In the genomic region with DNA sequence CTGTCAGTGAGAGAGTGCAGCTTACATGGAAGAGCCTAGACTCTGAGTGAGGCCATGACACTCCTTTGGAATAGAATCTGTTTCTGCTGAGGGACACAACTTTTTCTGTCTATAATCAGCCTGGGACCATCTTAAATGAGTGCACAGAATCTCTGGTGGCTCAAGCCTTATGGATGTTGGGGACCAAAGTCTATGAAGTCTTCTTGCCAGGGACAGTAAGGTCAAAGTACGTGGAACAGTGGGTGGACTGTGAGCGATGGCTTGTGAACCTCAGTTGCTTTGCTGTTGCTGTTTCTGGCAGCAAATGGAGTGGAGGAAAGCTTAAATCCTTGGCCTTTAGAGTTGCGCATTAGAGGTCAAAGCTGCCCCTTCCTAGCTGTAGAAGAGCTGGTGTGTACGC, we compare ENCODE assay signal across 25 mouse cellular contexts. TPM values are rescaled to one million over a fixed set of nuclear protein-coding genes. Genes with fewer than 3 reads are reported as not detected.
DNase-seq lines count a peak whose midpoint lies in the region; ATAC-seq lines count a peak whose summit lies in the region.
"Had no signal": no experiment of that assay in that cellular context is flagged by ENCODE, and none has a peak within 500 bp of the region (broad histone marks: within the 10 kb centered on the region; RNA-seq: fewer than 3 reads in every experiment).

No protein-coding gene starts in this region.

- no peak overlapping the region for H3K4me3 ChIP-seq in forebrain, embryonic 11.5 days (ENCODE audit: low read depth, low read length)
- no peak overlapping the region for H3K4me3 ChIP-seq in forebrain, embryonic 12.5 days (replicated peaks)
- no peak overlapping the region for H3K4me3 ChIP-seq in neural tube, embryonic 15.5 days (replicated peaks)
- H3K4me3 ChIP-seq: embryonic facial prominence, embryonic 10.5 days; embryonic facial prominence, embryonic 15.5 days; forebrain, embryonic 15.5 days; heart, embryonic 15.5 days; hindbrain, embryonic 12.5 days; limb, embryonic 12.5 days; liver, embryonic 13.5 days had no signal

- no peak overlapping the region for H3K4me2 ChIP-seq in forebrain, embryonic 11.5 days (ENCODE audit: low read depth, low read length, severe bottlenecking)
- no peak overlapping the region for H3K4me2 ChIP-seq in forebrain, embryonic 12.5 days
- H3K4me2 ChIP-seq in neural tube, embryonic 15.5 days = no peak overlapping the region
- H3K4me2 ChIP-seq: embryonic facial prominence, embryonic 15.5 days; forebrain, embryonic 15.5 days; heart, embryonic 15.5 days; hindbrain, embryonic 12.5 days; limb, embryonic 12.5 days; liver, embryonic 13.5 days had no signal

- H3K9me3 ChIP-seq in forebrain, embryonic 11.5 days (ENCODE audit: control insufficient read depth, low read length) = no peaks in the 10 kb centered on the region
- no peaks in the 10 kb centered on the region for H3K9me3 ChIP-seq in forebrain, embryonic 12.5 days
- H3K9me3 ChIP-seq in neural tube, embryonic 15.5 days (replicated peaks) = no peaks in the 10 kb centered on the region
- H3K9me3 ChIP-seq: embryonic facial prominence, embryonic 10.5 days; embryonic facial prominence, embryonic 15.5 days; forebrain, embryonic 15.5 days; heart, embryonic 15.5 days; hindbrain, embryonic 12.5 days; limb, embryonic 12.5 days; liver, embryonic 13.5 days had no signal

- no peaks in the 10 kb centered on the region for H3K27me3 ChIP-seq in forebrain, embryonic 11.5 days (ENCODE audit: control insufficient read depth, insufficient read depth, low read length)
- H3K27me3 ChIP-seq in forebrain, embryonic 12.5 days = no peaks in the 10 kb centered on the region; the same call in 1 of the 2 replicates
- H3K27me3 ChIP-seq in neural tube, embryonic 15.5 days (replicated peaks) = no peaks in the 10 kb centered on the region
- H3K27me3 ChIP-seq: embryonic facial prominence, embryonic 15.5 days; forebrain, embryonic 15.5 days; heart, embryonic 15.5 days; hindbrain, embryonic 12.5 days; limb, embryonic 12.5 days; liver, embryonic 13.5 days had no signal

- WGBS in forebrain, embryonic 11.5 days = 95% methylated on average over 4 of the region's 4 CpGs
- WGBS in forebrain, embryonic 12.5 days = 96% methylated on average over 4 of the region's 4 CpGs
- WGBS in neural tube, embryonic 15.5 days = over 99% methylated on average over 4 of the region's 4 CpGs

- H3K36me3 ChIP-seq in forebrain, embryonic 11.5 days (ENCODE audit: control insufficient read depth, insufficient read depth, low read length) = no peaks in the 10 kb centered on the region
- H3K36me3 ChIP-seq in forebrain, embryonic 12.5 days (replicated peaks) = no peaks in the 10 kb centered on the region
- no peaks in the 10 kb centered on the region for H3K36me3 ChIP-seq in neural tube, embryonic 15.5 days
- H3K36me3 ChIP-seq: embryonic facial prominence, embryonic 10.5 days; embryonic facial prominence, embryonic 15.5 days; forebrain, embryonic 15.5 days; G1E; heart, embryonic 15.5 days; hindbrain, embryonic 12.5 days; limb, embryonic 12.5 days; liver, embryonic 13.5 days had no signal

- H3K9ac ChIP-seq in forebrain, embryonic 11.5 days (ENCODE audit: low read length) = no peak overlapping the region
- H3K9ac ChIP-seq in forebrain, embryonic 12.5 days = no peak overlapping the region
- H3K9ac ChIP-seq in neural tube, embryonic 15.5 days (replicated peaks) = no peak overlapping the region
- H3K9ac ChIP-seq: embryonic facial prominence, embryonic 15.5 days; forebrain, embryonic 15.5 days; heart, embryonic 15.5 days; hindbrain, embryonic 12.5 days; limb, embryonic 12.5 days; liver, embryonic 13.5 days had no signal

- no peak for ATAC-seq in forebrain, embryonic 11.5 days (replicated peaks; ENCODE audit: low FRiP score)
- ATAC-seq in forebrain, embryonic 12.5 days (ENCODE audit: low FRiP score) = no peak
- no peak for ATAC-seq in neural tube, embryonic 15.5 days (ENCODE audit: low FRiP score)
- ATAC-seq: forebrain, embryonic 15.5 days had no signal

- H3K4me1 ChIP-seq in forebrain, embryonic 11.5 days (replicated peaks; ENCODE audit: control insufficient read depth, insufficient read depth, low read length) = no peaks in the 10 kb centered on the region
- H3K4me1 ChIP-seq in forebrain, embryonic 12.5 days = peaks cover 4% of the 10 kb centered on the region; the same call in 1 of the 2 replicates
- H3K4me1 ChIP-seq in neural tube, embryonic 15.5 days = no peaks in the 10 kb centered on the region
- H3K4me1 ChIP-seq: forebrain, embryonic 15.5 days had no signal

- no peak overlapping the region for H3K27ac ChIP-seq in forebrain, embryonic 11.5 days (ENCODE audit: low read depth, low read length)
- H3K27ac ChIP-seq in forebrain, embryonic 12.5 days = no peak overlapping the region
- no peak overlapping the region for H3K27ac ChIP-seq in neural tube, embryonic 15.5 days (replicated peaks)
- H3K27ac ChIP-seq: embryonic facial prominence, embryonic 10.5 days; embryonic facial prominence, embryonic 15.5 days; forebrain, embryonic 15.5 days; heart, embryonic 15.5 days; hindbrain, embryonic 12.5 days; limb, embryonic 12.5 days; liver, embryonic 13.5 days; macrophage had no signal

- peak; percentile 4 for DNase-seq in forebrain, embryonic 11.5 days (ENCODE audit: low spot score)
- peak; percentile 57 for DNase-seq in kidney, adult 9 months
- no peak for DNase-seq in kidney, adult 11 months
- peak; percentile 6 for DNase-seq in neural tube, embryonic 10.5 days (ENCODE audit: extremely low spot score, low spot score)
- DNase-seq in frontal cortex, postnatal 25 days (ENCODE audit: low spot score in 2 of 2) = no peak
- DNase-seq: adrenal gland, postnatal 10 days; cerebellum, adult 8-10 months; cerebellum, postnatal 25 days; heart, postnatal 36 days; kidney, postnatal 14 days; liver, embryonic 13.5 days; lung, adult 2 months; lung, postnatal 10 days; midbrain, embryonic 14.5 days; right cerebral cortex, adult 18-20 months had no signal

RNA-seq across cellular contexts. Expression of a gene that starts 57.1 kb away (rescaled TPM):
- 9.4 and 10.7 TPM in 2 replicates for polyA plus RNA-seq in forebrain, embryonic 11.5 days (2014; fragmentation: Nextera tagmentation; extraction: Ambion mirVana)
- 15.1 and 15.3 TPM in 2 replicates for polyA plus RNA-seq in forebrain, embryonic 12.5 days (2016; fragmentation: Nextera tagmentation; extraction: Ambion mirVana)
- 10.4 and 10.9 TPM in 2 replicates for polyA plus RNA-seq in neural tube, embryonic 15.5 days (2015; fragmentation: Nextera tagmentation; extraction: Ambion mirVana)

Comparison
In these comparisons a context has a peak if more than half of its experiments do, and no peak if none do; other contexts are left out.
1. DNase-seq: peak in forebrain, embryonic 11.5 days (single experiment), kidney, adult 9 months (single experiment) and neural tube, embryonic 10.5 days (single experiment); none in kidney, adult 11 months (single experiment) and frontal cortex, postnatal 25 days (0 of 2).